Mouse (Mus musculus): ENCODE results near the gene Lrrc15. TPM values are rescaled to one million over a fixed set of nuclear protein-coding genes. Genes with fewer than 3 reads are reported as not detected.

The Lrrc15 gene
- polyA plus RNA-seq (2014; fragmentation: Nextera tagmentation; extraction: Ambion mirVana) = 0.13 and 0.43 TPM in 2 replicates

- ATAC-seq (ENCODE audit: low FRiP score, low TSS enrichment) (peak; percentile 29; the same call in 1 of the 2 replicates), DNase-seq (peak; percentile 44)
- Histone ChIP-seq H3K4me1 (ENCODE audit: control insufficient read depth, insufficient read depth, low read length) (peaks cover 3% of the 10 kb centered on the region; the same call in 1 of the 2 replicates), H3K27me3 (ENCODE audit: control insufficient read depth, insufficient read depth, low read length) (peaks cover 29% of the 10 kb centered on the region), H3K9me3 (ENCODE audit: control insufficient read depth, low read length) (no peaks in the 10 kb centered on the region), H3K4me3 (replicated peaks; ENCODE audit: low read depth, low read length) (peak within 1 kb of the TSS; percentile 21), H3K36me3 (ENCODE audit: control insufficient read depth, insufficient read depth, low read length) (no peaks in the 10 kb centered on the region), H3K4me2 (ENCODE audit: low read length) (peak within 1 kb of the TSS; percentile 50), H3K27ac (replicated peaks; ENCODE audit: low read depth, low read length) (no peak within 1 kb of the TSS), H3K9ac (replicated peaks; ENCODE audit: low read length) (peak within 1 kb of the TSS; percentile 21; the same call in 1 of the 2 replicates)
- WGBS = 7% methylated on average over 34 of the region's 34 CpGs
Measured at GRCm38 (mm10) chr16:30282844-30283495, at the start of gene Lrrc15. Gene Lrrc15 (minus strand): TSS chr16:30283256.

DNA sequence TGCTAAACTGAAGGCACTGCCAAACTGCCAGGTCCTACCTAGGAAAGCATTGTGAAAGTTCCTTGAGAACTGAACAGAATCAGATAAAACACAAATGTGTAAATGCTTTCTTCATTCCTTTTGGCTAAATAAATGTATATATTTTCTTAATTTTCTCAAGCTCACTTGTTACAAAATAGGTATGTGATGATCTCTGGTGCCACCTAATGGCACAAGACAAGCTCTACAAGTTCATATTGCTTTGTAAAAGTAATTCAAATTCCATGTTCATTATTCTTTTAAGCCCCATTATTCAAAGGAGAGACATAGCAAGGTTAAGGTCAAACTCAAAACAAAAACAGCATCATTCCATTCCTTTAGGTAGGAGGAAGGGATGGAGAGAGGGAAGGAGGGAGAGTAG is 31.2 kb upstream of the Lrrc15 start:
- peak; percentile 79 for DNase-seq
- Histone ChIP-seq H3K27me3 (ENCODE audit: control insufficient read depth, insufficient read depth, low read length) (peaks cover 29% of the 10 kb centered on the region), H3K36me3 (ENCODE audit: control insufficient read depth, insufficient read depth, low read length) (peaks cover 16% of the 10 kb centered on the region)

DNA sequence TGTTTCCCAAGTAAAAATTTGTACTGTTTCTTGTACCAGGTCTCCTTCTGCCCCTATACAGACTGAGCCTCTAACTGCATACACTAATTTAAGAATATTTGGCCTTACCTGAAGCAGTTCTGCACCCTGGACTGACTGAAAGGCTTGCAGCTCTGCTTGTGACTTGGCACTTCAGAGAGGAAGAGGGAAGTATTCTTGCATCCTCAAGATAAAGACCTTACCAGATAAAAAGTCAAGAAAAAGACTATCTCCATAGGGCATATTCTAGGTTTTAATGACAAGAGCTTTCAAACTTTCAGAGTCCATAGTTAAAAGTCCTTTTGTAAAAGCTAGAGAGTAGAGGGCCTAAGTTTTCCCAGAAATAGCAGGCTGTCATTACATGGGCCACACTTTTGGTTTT is 27.6 kb upstream of the Lrrc15 start, which contains the start of gene Gp5:
Gene Gp5, minus strand, starts transcription at position 133 of the 400 bp plus-strand sequence.
- Histone ChIP-seq H3K27ac (replicated peaks; ENCODE audit: low read depth, low read length) (no peak within 1 kb of the TSS), H3K9me3 (ENCODE audit: control insufficient read depth, low read length) (no peaks in the 10 kb centered on the region), H3K4me2 (ENCODE audit: low read length) (peak within 1 kb of the TSS; percentile 97), H3K36me3 (ENCODE audit: control insufficient read depth, insufficient read depth, low read length) (peaks cover 8% of the 10 kb centered on the region), H3K27me3 (ENCODE audit: control insufficient read depth, insufficient read depth, low read length) (peaks cover 61% of the 10 kb centered on the region), H3K4me3 (replicated peaks; ENCODE audit: low read depth, low read length) (peak within 1 kb of the TSS; percentile 57), H3K9ac (replicated peaks; ENCODE audit: low read length) (peak within 1 kb of the TSS; percentile 53; the same call in 1 of the 2 replicates), H3K4me1 (ENCODE audit: control insufficient read depth, insufficient read depth, low read length) (peaks cover 11% of the 10 kb centered on the region; the same call in 1 of the 2 replicates)
- DNase-seq = no peak
- ATAC-seq (ENCODE audit: low FRiP score, low TSS enrichment) = no peak

More for the DNA sequence above, 31.2 kb upstream of the Lrrc15 start:
- Histone ChIP-seq H3K4me1 (ENCODE audit: control insufficient read depth, insufficient read depth, low read length) (peaks cover 6% of the 10 kb centered on the region; the same call in 1 of the 2 replicates), H3K4me3 (replicated peaks; ENCODE audit: low read depth, low read length) (no peak overlapping the region), H3K4me2 (ENCODE audit: low read length) (no peak overlapping the region), H3K9ac (replicated peaks; ENCODE audit: low read length) (no peak overlapping the region), H3K27ac (replicated peaks; ENCODE audit: low read depth, low read length) (no peak overlapping the region), H3K9me3 (ENCODE audit: control insufficient read depth, low read length) (no peaks in the 10 kb centered on the region)
- ATAC-seq (ENCODE audit: low FRiP score, low TSS enrichment) = no peak

DNA sequence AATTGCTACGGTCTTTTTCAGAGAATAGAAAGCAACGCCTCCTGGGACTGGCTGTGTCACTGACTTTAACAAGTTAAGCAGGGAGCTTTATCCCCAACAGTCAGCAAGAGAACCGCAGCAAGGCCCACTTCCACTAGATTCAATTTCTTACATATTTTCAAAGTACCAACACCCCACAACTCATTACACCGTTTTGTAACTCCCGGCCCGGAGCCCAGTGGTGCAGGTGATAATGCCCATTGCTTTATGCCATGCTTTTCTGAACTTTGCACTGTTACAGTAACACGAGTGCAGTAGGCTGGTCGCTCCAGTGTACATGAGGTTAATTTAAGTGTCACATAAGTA is 27.1 kb upstream of the Lrrc15 start:
- ATAC-seq (ENCODE audit: low FRiP score, low TSS enrichment) (no peak), DNase-seq (peak; percentile 32)
- no peak overlapping the region for H3K27ac ChIP-seq (replicated peaks; ENCODE audit: low read depth, low read length)
- no peak overlapping the region for H3K9ac ChIP-seq (replicated peaks; ENCODE audit: low read length)
- peaks cover 61% of the 10 kb centered on the region for H3K27me3 ChIP-seq (ENCODE audit: control insufficient read depth, insufficient read depth, low read length)
- no peaks in the 10 kb centered on the region for H3K9me3 ChIP-seq (ENCODE audit: control insufficient read depth, low read length)
- H3K4me2 ChIP-seq (ENCODE audit: low read length) = no peak overlapping the region
- 53% methylated on average over 8 of the region's 8 CpGs for WGBS
- no peak overlapping the region for H3K4me3 ChIP-seq (replicated peaks; ENCODE audit: low read depth, low read length)
- peaks cover 11% of the 10 kb centered on the region; the same call in 1 of the 2 replicates for H3K4me1 ChIP-seq (ENCODE audit: control insufficient read depth, insufficient read depth, low read length)
- H3K36me3 ChIP-seq (ENCODE audit: control insufficient read depth, insufficient read depth, low read length) = peaks cover 5% of the 10 kb centered on the region

DNA sequence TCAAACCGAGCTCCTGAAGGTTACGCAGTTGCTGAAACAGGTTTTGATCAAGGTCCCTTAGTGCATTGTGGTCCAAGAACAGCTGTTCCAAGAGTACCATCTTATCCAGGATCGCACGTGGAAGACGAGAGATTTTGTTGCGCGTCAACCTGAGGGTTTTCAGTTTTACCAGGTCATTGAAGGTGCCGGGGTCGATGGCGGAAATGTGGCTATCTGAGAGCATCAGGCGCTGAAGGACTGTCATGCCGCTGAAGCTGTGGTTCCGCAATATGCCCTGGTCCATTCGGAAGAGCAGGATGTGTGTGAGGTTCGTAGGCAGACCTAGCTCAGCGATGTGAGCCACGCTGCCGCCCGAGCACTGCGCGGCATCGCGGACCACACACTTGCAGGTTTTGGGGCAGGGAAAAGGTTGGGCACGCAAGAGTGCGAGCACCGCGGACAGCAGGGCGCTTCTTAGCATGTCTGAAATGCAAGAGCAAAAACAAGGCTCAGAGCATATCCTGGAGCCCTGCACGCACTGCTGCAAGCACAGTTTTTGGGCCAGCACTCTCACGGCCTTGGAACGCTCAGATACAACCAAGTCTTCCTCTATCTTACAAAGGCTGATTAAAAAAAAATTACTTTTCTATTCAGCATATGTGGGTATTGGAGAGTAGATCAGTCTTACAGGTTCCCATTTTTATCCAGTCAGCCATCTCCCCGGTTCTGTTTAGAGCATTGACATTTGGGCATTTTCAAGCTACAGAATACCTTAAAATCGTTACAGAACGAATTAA is 26.5 kb upstream of the Lrrc15 start:
- 3% methylated on average over 34 of the region's 34 CpGs for WGBS
- Histone ChIP-seq H3K27me3 (ENCODE audit: control insufficient read depth, insufficient read depth, low read length) (peaks cover 61% of the 10 kb centered on the region), H3K27ac (replicated peaks; ENCODE audit: low read depth, low read length) (no peak overlapping the region), H3K9me3 (ENCODE audit: control insufficient read depth, low read length) (no peaks in the 10 kb centered on the region), H3K4me2 (ENCODE audit: low read length) (peak overlapping the region; percentile 97), H3K36me3 (ENCODE audit: control insufficient read depth, insufficient read depth, low read length) (no peaks in the 10 kb centered on the region; the same call in 1 of the 2 replicates), H3K9ac (replicated peaks; ENCODE audit: low read length) (peak overlapping the region; percentile 53; the same call in 1 of the 2 replicates), H3K4me3 (replicated peaks; ENCODE audit: low read depth, low read length) (peak overlapping the region; percentile 57), H3K4me1 (ENCODE audit: control insufficient read depth, insufficient read depth, low read length) (peaks cover 11% of the 10 kb centered on the region; the same call in 1 of the 2 replicates)
- DNase-seq (peak; percentile 56), ATAC-seq (ENCODE audit: low FRiP score, low TSS enrichment) (0 out of 2 replicates have a peak, but pooled peaks have one; percentile 4)

DNA sequence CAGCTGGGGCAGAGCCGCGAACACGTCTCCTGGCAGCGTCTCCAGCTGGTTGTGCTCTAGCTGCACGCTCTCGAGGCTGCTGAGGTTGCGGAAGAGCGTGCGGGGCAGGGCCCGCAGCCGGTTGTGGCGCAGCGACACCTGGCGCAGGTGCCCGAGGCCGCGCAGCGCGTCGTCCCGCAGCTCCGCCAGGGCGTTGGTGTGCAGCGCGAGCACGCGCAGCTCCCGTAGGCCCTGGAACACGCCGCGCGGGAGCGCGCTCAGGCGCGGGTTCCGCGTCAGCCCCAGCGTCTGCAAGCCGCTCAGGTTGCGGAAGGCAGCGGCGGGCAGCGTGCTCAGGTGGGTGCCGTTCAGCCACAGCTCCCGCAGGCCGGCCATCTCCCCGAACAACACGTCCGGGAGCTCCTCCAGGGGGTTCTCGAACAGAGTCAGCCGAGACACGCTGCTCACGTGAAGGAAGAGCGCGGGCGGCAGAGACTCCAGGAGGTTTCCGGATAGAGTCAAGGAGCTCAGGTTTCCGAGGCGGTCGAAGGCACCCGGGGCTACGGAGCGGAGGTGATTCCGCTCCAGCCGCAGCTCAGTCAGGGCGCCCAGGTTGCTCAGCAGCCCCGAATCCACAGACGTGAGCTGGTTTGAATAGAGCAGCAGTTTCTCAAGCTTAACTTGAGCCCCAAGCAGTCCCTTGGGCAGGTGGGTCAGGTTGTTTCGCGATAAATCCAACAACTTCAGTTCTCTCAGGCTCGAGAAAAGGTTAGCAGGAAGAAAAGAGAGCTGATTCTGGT is 25.7 kb upstream of the Lrrc15 start:
- Histone ChIP-seq H3K27ac (replicated peaks; ENCODE audit: low read depth, low read length) (no peak overlapping the region), H3K27me3 (ENCODE audit: control insufficient read depth, insufficient read depth, low read length) (peaks cover 61% of the 10 kb centered on the region)
- peak; percentile 62; the same call in 1 of the 2 replicates for ATAC-seq (ENCODE audit: low FRiP score, low TSS enrichment)

GRCm38 (mm10) chr16:30307961-30308615 is 25.0 kb upstream of the Lrrc15 start:
- DNase-seq = peak; percentile 30

More for the DNA sequence above, 25.7 kb upstream of the Lrrc15 start:
- no peaks in the 10 kb centered on the region for H3K9me3 ChIP-seq (ENCODE audit: control insufficient read depth, low read length)
- peaks cover 11% of the 10 kb centered on the region; the same call in 1 of the 2 replicates for H3K4me1 ChIP-seq (ENCODE audit: control insufficient read depth, insufficient read depth, low read length)
- peak overlapping the region; percentile 57 for H3K4me3 ChIP-seq (replicated peaks; ENCODE audit: low read depth, low read length)
- WGBS = under 1% methylated on average over 72 of the region's 72 CpGs
- no peaks in the 10 kb centered on the region for H3K36me3 ChIP-seq (ENCODE audit: control insufficient read depth, insufficient read depth, low read length)
- peak overlapping the region; percentile 97 for H3K4me2 ChIP-seq (ENCODE audit: low read length)
- peak; percentile 88 for DNase-seq
- H3K9ac ChIP-seq (replicated peaks; ENCODE audit: low read length) = peak overlapping the region; percentile 53

DNA sequence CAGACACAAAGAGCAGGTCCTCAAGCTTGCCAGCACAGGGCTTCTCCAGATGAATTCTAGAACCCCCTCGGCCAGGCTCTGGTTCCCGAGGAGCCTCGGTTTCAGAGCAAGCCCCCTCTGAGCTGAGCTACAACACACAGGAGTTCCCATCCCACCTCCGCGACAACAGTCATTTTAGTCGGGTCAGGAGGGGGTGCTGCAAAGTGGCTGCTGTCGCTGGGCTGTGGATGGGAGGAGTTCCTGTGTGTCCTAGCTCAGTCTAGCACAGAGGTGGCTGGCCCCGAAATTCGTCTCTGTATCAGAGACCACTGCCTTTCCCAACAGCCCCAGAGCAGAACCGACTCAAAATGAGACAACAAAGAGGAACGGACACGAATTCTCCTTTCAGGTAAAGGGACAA is 24.2 kb upstream of the Lrrc15 start:
- peaks cover 61% of the 10 kb centered on the region for H3K27me3 ChIP-seq (ENCODE audit: control insufficient read depth, insufficient read depth, low read length)
- 57% methylated on average over 12 of the region's 12 CpGs for WGBS
- H3K9me3 ChIP-seq (ENCODE audit: control insufficient read depth, low read length) = no peaks in the 10 kb centered on the region
- H3K4me2 ChIP-seq (ENCODE audit: low read length) = no peak overlapping the region
- DNase-seq = no peak
- no peak overlapping the region for H3K27ac ChIP-seq (replicated peaks; ENCODE audit: low read depth, low read length)
- H3K4me3 ChIP-seq (replicated peaks; ENCODE audit: low read depth, low read length) = no peak overlapping the region
- no peaks in the 10 kb centered on the region for H3K36me3 ChIP-seq (ENCODE audit: control insufficient read depth, insufficient read depth, low read length)
- no peak for ATAC-seq (ENCODE audit: low FRiP score, low TSS enrichment)
- H3K4me1 ChIP-seq (ENCODE audit: control insufficient read depth, insufficient read depth, low read length) = peaks cover 11% of the 10 kb centered on the region; the same call in 1 of the 2 replicates
- H3K9ac ChIP-seq (replicated peaks; ENCODE audit: low read length) = no peak overlapping the region

More at GRCm38 (mm10) chr16:30307961-30308615, 25.0 kb upstream of the Lrrc15 start:
- Histone ChIP-seq H3K4me3 (replicated peaks; ENCODE audit: low read depth, low read length) (peak overlapping the region; percentile 57), H3K4me2 (ENCODE audit: low read length) (peak overlapping the region; percentile 97), H3K9ac (replicated peaks; ENCODE audit: low read length) (peak overlapping the region; percentile 53), H3K4me1 (ENCODE audit: control insufficient read depth, insufficient read depth, low read length) (peaks cover 11% of the 10 kb centered on the region; the same call in 1 of the 2 replicates), H3K27ac (replicated peaks; ENCODE audit: low read depth, low read length) (no peak overlapping the region), H3K9me3 (ENCODE audit: control insufficient read depth, low read length) (no peaks in the 10 kb centered on the region), H3K36me3 (ENCODE audit: control insufficient read depth, insufficient read depth, low read length) (no peaks in the 10 kb centered on the region), H3K27me3 (ENCODE audit: control insufficient read depth, insufficient read depth, low read length) (peaks cover 61% of the 10 kb centered on the region)
- ATAC-seq (ENCODE audit: low FRiP score, low TSS enrichment) = no peak
- WGBS = 13% methylated on average over 29 of the region's 29 CpGs
